Mouse (Mus musculus) kidney, embryonic 14.5 days (tissue): ENCODE data around the gene Gstt2. TPM values are rescaled to one million over a fixed set of nuclear protein-coding genes. Genes with fewer than 3 reads are reported as not detected.
A peak's percentile ranks its signal among the peaks of the same experiment; 100 is the strongest.

Experiments used
- ATAC-seq: fragments of 200-750 bp; cut with Nextera tagmentation; 2 replicates; pipeline ENCODE4 v1.8.0; 2017; ENCODE audit warnings: moderate number of reproducible peaks, mild to moderate bottlenecking, moderate TSS enrichment, moderate library complexity; ENCODE audit not compliant: low FRiP score, low TSS enrichment
- H3K27ac ChIP-seq: fragments of 300-500 bp; sonication (generic); 2 replicates; pipeline ENCODE4 v1.5.1; 2014; ENCODE audit warnings: low read depth, mild to moderate bottlenecking, low read length, moderate library complexity, mixed read lengths
- H3K27me3 ChIP-seq: fragments of 300-500 bp; sonication (generic); 2 replicates; pipeline ENCODE4 v1.6.1; 2014; ENCODE audit warnings: mild to moderate bottlenecking, low read length; ENCODE audit not compliant: control insufficient read depth, insufficient read depth
- H3K36me3 ChIP-seq: fragments of 300-500 bp; sonication (generic); 2 replicates; pipeline ENCODE4 v1.6.1; 2014; ENCODE audit warnings: low read length, mixed read lengths; ENCODE audit not compliant: control insufficient read depth, insufficient read depth
- H3K4me1 ChIP-seq: fragments of 300-500 bp; sonication (generic); 2 replicates; pipeline ENCODE4 v1.6.1; 2014; ENCODE audit warnings: low read length, mixed read lengths; ENCODE audit not compliant: control insufficient read depth, insufficient read depth
- H3K4me2 ChIP-seq: fragments of 300-500 bp; sonication (generic); replicated peaks from 2 replicates; pipeline ENCODE4 v1.6.1; 2014; ENCODE audit warnings: low read depth, mild to moderate bottlenecking, low read length
- H3K4me3 ChIP-seq: fragments of 300-500 bp; sonication (generic); 2 replicates; pipeline ENCODE4 v1.5.1; 2014; ENCODE audit warnings: mild to moderate bottlenecking, low read length
- H3K9ac ChIP-seq: fragments of 300-500 bp; sonication (generic); 2 replicates; pipeline ENCODE4 v1.6.1; 2014; ENCODE audit warnings: low read depth, mild to moderate bottlenecking, low read length, moderate library complexity
- H3K9me3 ChIP-seq: fragments of 300-500 bp; sonication (generic); 2 replicates; pipeline ENCODE4 v1.6.1; 2016; ENCODE audit warnings: low read length; ENCODE audit not compliant: control insufficient read depth
- WGBS: fragments of 180-500 bp; shearing (Covaris S2); extraction: QIAGEN DNeasy Blood & Tissue Kit; methylation state at CpG from one replicate; pipeline ENCODE4 v1.1.7; 2014; 5-methylcytosine and 5-hydroxymethylcytosine counted together
- polyA plus RNA-seq: library from polyadenylated mRNA; unstranded; fragments of >200 nt; fragmentation: Nextera tagmentation; extraction: Ambion mirVana; gene quantifications from 2 replicates; pipeline ENCODE4 v1.2.1, GENCODE M21; 2014

Gene Gstt2
- polyA plus RNA-seq, 1 experiment from 2014 or later = 28.2 TPM

GRCm38 (mm10) chr10:75790773-75791172, 46.5 kb downstream of the Gstt2 start:
- Histone ChIP-seq H3K27ac (no peak overlapping the region), H3K4me1 (peaks cover 6% of the 10 kb centered on the region; the same call in 1 of the 2 replicates), H3K4me3 (no peak overlapping the region), H3K9ac (no peak overlapping the region), H3K4me2 (no peak overlapping the region), H3K9me3 (no peaks in the 10 kb centered on the region), H3K36me3 (no peaks in the 10 kb centered on the region), H3K27me3 (no peaks in the 10 kb centered on the region)
- ATAC-seq = no peak
- WGBS = 26% methylated on average over 7 of the region's 7 CpGs

DNA sequence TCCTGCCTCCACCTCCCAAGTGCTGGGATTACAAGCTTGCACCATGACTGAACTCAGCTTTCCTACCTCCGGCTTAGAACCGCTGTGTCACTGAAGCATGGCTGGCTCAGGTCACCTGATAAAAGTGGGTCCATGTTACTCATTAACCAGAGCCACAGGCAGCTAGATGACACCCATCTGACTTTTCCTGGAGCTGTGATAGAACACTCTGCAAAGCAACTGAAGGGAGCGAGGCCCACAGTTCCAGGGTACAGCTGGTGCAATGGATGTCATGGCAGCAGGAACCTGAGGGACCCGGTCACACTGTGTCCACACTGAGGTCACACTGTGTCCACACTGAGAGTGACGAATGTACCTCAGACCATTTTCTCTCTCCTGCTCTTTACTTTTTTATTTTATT, 47.4 kb downstream of the Gstt2 start:
- no peak overlapping the region for H3K4me2 ChIP-seq
- peaks cover 2% of the 10 kb centered on the region; the same call in 1 of the 2 replicates for H3K4me1 ChIP-seq
- peak; percentile 35; the same call in 1 of the 2 replicates for ATAC-seq
- no peak overlapping the region for H3K4me3 ChIP-seq
- H3K27ac ChIP-seq = no peak overlapping the region
- H3K36me3 ChIP-seq = no peaks in the 10 kb centered on the region
- no peaks in the 10 kb centered on the region for H3K9me3 ChIP-seq
- H3K27me3 ChIP-seq = no peaks in the 10 kb centered on the region
- no peak overlapping the region for H3K9ac ChIP-seq
- WGBS = 72% methylated on average over 5 of the region's 5 CpGs

- 90% methylated on average over 6 of the region's 6 CpGs for WGBS
- Histone ChIP-seq H3K4me1 (no peaks in the 10 kb centered on the region), H3K9me3 (no peaks in the 10 kb centered on the region), H3K27me3 (no peaks in the 10 kb centered on the region), H3K4me3 (no peak overlapping the region), H3K27ac (no peak overlapping the region), H3K36me3 (no peaks in the 10 kb centered on the region), H3K9ac (no peak overlapping the region), H3K4me2 (no peak overlapping the region)
- no peak for ATAC-seq
Measured at GRCm38 (mm10) chr10:75789081-75789735, 48.0 kb downstream of the Gstt2 start.

- Histone ChIP-seq H3K4me1 (no peaks in the 10 kb centered on the region), H3K27ac (no peak overlapping the region), H3K9me3 (no peaks in the 10 kb centered on the region), H3K36me3 (no peaks in the 10 kb centered on the region), H3K9ac (no peak overlapping the region), H3K4me2 (no peak overlapping the region), H3K4me3 (no peak overlapping the region), H3K27me3 (no peaks in the 10 kb centered on the region)
- ATAC-seq = no peak
- 85% methylated on average over 8 of the region's 8 CpGs for WGBS
Measured at GRCm38 (mm10) chr10:75788277-75788676, 48.9 kb downstream of the Gstt2 start.

- no peak overlapping the region for H3K4me3 ChIP-seq
- no peak overlapping the region for H3K27ac ChIP-seq
- H3K9ac ChIP-seq = no peak overlapping the region
- H3K36me3 ChIP-seq = no peaks in the 10 kb centered on the region
- no peak overlapping the region for H3K4me2 ChIP-seq
- no peak for ATAC-seq
- no peaks in the 10 kb centered on the region for H3K27me3 ChIP-seq
- no peaks in the 10 kb centered on the region; the same call in 1 of the 2 replicates for H3K4me1 ChIP-seq
- 64% methylated on average over 1 of the region's 1 CpGs for WGBS
- no peaks in the 10 kb centered on the region for H3K9me3 ChIP-seq
Measured at GRCm38 (mm10) chr10:75785442-75785841, 51.8 kb downstream of the Gstt2 start.

Other genes starting within 250 kb of the Gstt2 start
- gene Ggt5, start 248.1 kb downstream of the Gstt2 start, polyA plus RNA-seq = 3.9 and 4.7 TPM in 2 replicates
- 4.2 and 9.2 TPM in 2 replicates for gene Susd2, start 193.4 kb downstream of the Gstt2 start, polyA plus RNA-seq
- 32.3 and 37.7 TPM in 2 replicates for gene Cabin1, start 73.1 kb downstream of the Gstt2 start, polyA plus RNA-seq
- gene Ddt, start 64.0 kb downstream of the Gstt2 start, polyA plus RNA-seq = 75.7 and 90.4 TPM in 2 replicates
- gene Gm20441, start 56.5 kb downstream of the Gstt2 start, polyA plus RNA-seq = not detected in 2 replicates
- 29.7 and 43.4 TPM in 2 replicates for gene Gstt3, start 56.0 kb downstream of the Gstt2 start, polyA plus RNA-seq
- 10.6 and 12.1 TPM in 2 replicates for gene Gstt1, start 38.8 kb downstream of the Gstt2 start, polyA plus RNA-seq
- gene Gstt4, start 14.9 kb downstream of the Gstt2 start, polyA plus RNA-seq = not detected in 2 replicates
- 2,350 and 2,543 TPM in 2 replicates for gene Mif, start 22.8 kb upstream of the Gstt2 start, polyA plus RNA-seq
- 3.2 and 4.1 TPM in 2 replicates for gene Derl3, start 56.0 kb upstream of the Gstt2 start, polyA plus RNA-seq
- 176 and 238 TPM in 2 replicates for gene Smarcb1, start 84.2 kb upstream of the Gstt2 start, polyA plus RNA-seq
- 94.4 and 99.4 TPM in 2 replicates for gene Chchd10, start 95.7 kb upstream of the Gstt2 start, polyA plus RNA-seq
- gene Mmp11, start 99.1 kb upstream of the Gstt2 start, polyA plus RNA-seq = 43.7 and 53.9 TPM in 2 replicates
- 0.35 TPM in 1 of 2 replicates, not detected in the other for gene Gm867, start 103.2 kb upstream of the Gstt2 start, polyA plus RNA-seq
- gene Vpreb3, start 105.6 kb upstream of the Gstt2 start, polyA plus RNA-seq = 1.1 and 1.4 TPM in 2 replicates
- not detected in 2 replicates for gene Gm5134, start 117.1 kb upstream of the Gstt2 start, polyA plus RNA-seq
- gene Zfp280b, start 195.2 kb upstream of the Gstt2 start, polyA plus RNA-seq = 16.7 and 24.9 TPM in 2 replicates